Mouse (Mus musculus) heart, postnatal 0 days (tissue): ENCODE results near the gene Coasy.

ENCODE experiments used
- CTCF ChIP-seq: IDR thresholded peaks from 2 replicates; pipeline ENCODE4 v1.5.1; 2016; ENCODE audit warnings: antibody characterized with exemption, control low read depth, low read depth
- EP300 ChIP-seq: IDR thresholded peaks from 2 replicates; pipeline ENCODE4 v1.6.1; 2016; ENCODE audit warnings: antibody characterized with exemption, low read depth

DNA sequence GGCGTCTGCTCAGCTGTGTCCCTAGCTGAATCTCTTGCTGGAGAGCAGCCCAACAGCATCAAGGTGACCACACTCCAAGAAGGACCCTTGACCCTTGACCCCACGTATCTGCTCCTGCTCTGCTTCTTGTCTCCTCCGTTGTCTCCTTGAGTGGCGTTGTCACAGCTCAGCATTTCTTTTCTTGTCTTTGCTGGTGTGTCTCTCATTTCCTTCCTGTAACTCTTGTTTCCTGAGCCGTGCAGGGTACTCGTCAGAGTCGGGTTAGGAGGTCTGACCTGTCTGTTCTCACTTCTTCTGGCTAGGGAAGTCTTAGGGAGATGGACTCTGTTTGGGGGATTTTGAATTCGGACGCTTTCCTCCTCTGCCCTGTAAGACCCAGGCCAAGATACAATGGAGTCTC is 35.9 kb upstream of the Coasy start:
- no peak for TF ChIP-seq CTCF
- no peak for TF ChIP-seq EP300
